In the genomic region with DNA sequence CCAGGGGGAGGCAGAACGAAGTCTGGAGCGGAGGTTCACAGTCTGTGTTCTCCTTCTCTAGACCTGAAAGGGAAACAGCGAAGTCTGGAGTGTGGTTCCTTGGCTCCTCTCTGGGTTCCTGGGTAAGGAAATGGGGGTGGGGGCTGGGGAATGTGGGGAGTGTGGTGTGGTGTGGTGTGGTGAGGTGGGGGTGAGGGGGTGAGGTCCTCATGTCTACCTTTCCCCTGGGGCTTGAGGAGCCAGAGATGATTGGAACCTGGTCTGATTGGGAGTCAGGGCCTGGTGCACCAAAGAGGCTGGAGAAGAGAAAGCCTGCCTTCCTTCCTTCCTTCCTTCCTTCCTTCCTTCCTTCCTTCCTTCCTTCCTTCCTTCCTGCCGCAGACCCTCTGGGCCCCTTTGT, we compare ENCODE assay signal across 10 mouse cellular contexts. TPM values are rescaled to one million over a fixed set of nuclear protein-coding genes. Genes with fewer than 3 reads are reported as not detected.
DNase-seq lines count a peak whose midpoint lies in the region; ATAC-seq and TF ChIP-seq lines count a peak whose summit lies in the region.
"Had no signal": no experiment of that assay in that cellular context is flagged by ENCODE, and none has a peak within 500 bp of the region (broad histone marks: within the 10 kb centered on the region; RNA-seq: fewer than 3 reads in every experiment).

No protein-coding gene starts in this region.

- H3K4me1 ChIP-seq in ES-E14 (ENCODE audit: control insufficient read depth in 2 of 2, insufficient read depth in 2 of 2, low read length in 2 of 2, poor library complexity in 1 of 2), result peaks cover 0 to 8% of the 10 kb centered on the region in 2 experiments; a peak in 3 of 4 replicates
- no peaks in the 10 kb centered on the region for H3K4me1 ChIP-seq in midbrain, embryonic 13.5 days (replicated peaks)

- ATAC-seq in midbrain, embryonic 13.5 days, result no peak
- ATAC-seq: activated CD4-positive, CD25-positive, alpha-beta regulatory T cell, adult 4 months; CD4-positive, CD25-positive, alpha-beta regulatory T cell, adult 4 months had no signal

- no peaks in the 10 kb centered on the region for H3K36me3 ChIP-seq in ES-E14 (ENCODE audit: control insufficient read depth, insufficient read depth, low read length, poor library complexity, severe bottlenecking)
- H3K36me3 ChIP-seq in midbrain, embryonic 13.5 days, result no peaks in the 10 kb centered on the region
- H3K36me3 ChIP-seq: G1E had no signal

- H3K4me2 ChIP-seq in midbrain, embryonic 13.5 days (replicated peaks), result no peak overlapping the region

- H3K4me3 ChIP-seq in ES-E14 (ENCODE audit: insufficient read depth in 1 of 2, low read depth in 1 of 2, low read length in 2 of 2, poor library complexity in 1 of 2, severe bottlenecking in 1 of 2), result no peak overlapping the region
- H3K4me3 ChIP-seq in midbrain, embryonic 13.5 days (replicated peaks), result no peak overlapping the region

- WGBS in midbrain, embryonic 13.5 days, result 90% methylated on average over 4 of the region's 4 CpGs

- in situ Hi-C loops in ES-E14 (cut with MboI; ENCODE audit: low sequenced_read_pairs in 2 of 2, unreplicated experiment in 2 of 2), result loop anchor here in 1 of 2 experiments (10.0 kb wide), 2 partner anchors 471 to 531 kb away; no protein-coding TSS in a partner anchor

- H3K9me3 ChIP-seq in ES-E14 (ENCODE audit: control insufficient read depth, insufficient read depth, low read depth, low read length), result no peaks in the 10 kb centered on the region
- no peaks in the 10 kb centered on the region for H3K9me3 ChIP-seq in midbrain, embryonic 13.5 days
- H3K9me3 ChIP-seq: G1E had no signal

- no peaks in the 10 kb centered on the region for H3K27me3 ChIP-seq in midbrain, embryonic 13.5 days
- H3K27me3 ChIP-seq: CH12.LX had no signal

- H3K9ac ChIP-seq in ES-E14 (ENCODE audit: insufficient read depth, low read depth, low read length, poor library complexity, severe bottlenecking), result no peak overlapping the region
- H3K9ac ChIP-seq in midbrain, embryonic 13.5 days (replicated peaks), result no peak overlapping the region

- DNase-seq in ES-E14 (ENCODE audit: low read depth, low spot score), result no peak
- DNase-seq in R1 (ENCODE audit: low read depth, low spot score), result peak; percentile 77
- peak; percentile 51 for DNase-seq in ZHBTc4 (ENCODE audit: low read depth, low spot score)
- no peak for DNase-seq in kidney, postnatal 25 days
- DNase-seq in B cell, adult 2 months, result no peak

- peak overlapping the region; percentile 45; the same call in 1 of the 2 replicates for H3K27ac ChIP-seq in ES-E14 (ENCODE audit: insufficient read depth, low read depth, low read length, poor library complexity, severe bottlenecking)
- no peak overlapping the region for H3K27ac ChIP-seq in midbrain, embryonic 13.5 days

TF ChIP-seq in ES-E14, 5 proteins besides CTCF, POLR2A, EP300 and RAD21:
- TF ChIP-seq ZNF384 (IDR thresholded peaks at IDR 0.05; ENCODE audit: low read depth, low read length) (no peak), MAFK (IDR thresholded peaks at IDR 0.05; ENCODE audit: insufficient read depth, low read depth, low read length) (no peak), HCFC1 (IDR thresholded peaks at IDR 0.05; ENCODE audit: borderline replicate concordance, insufficient read depth, low read length) (no peak), CHD2 (IDR thresholded peaks at IDR 0.05; ENCODE audit: low read depth, low read length) (no peak)
TF ChIP-seq in ES-E14: peak in this region for 0.

RNA-seq across cellular contexts. Expression of a gene that starts 34.8 kb away (rescaled TPM):
- 12.3 and 12.4 TPM in 2 replicates for total RNA-seq in ES-E14 (2012; rRNA removed)
- 73.6 and 81.2 TPM in 2 replicates for polyA plus RNA-seq in midbrain, embryonic 13.5 days (2015; fragmentation: Nextera tagmentation; extraction: Ambion mirVana)
- polyA plus RNA-seq: G1E had no signal

Comparison
In these comparisons a context has a peak if more than half of its experiments do, and no peak if none do; other contexts are left out.
1. DNase-seq: peak in R1 (single experiment) and ZHBTc4 (single experiment); none in ES-E14 (single experiment), kidney, postnatal 25 days (0 of 2) and B cell, adult 2 months (0 of 2).